Mouse (Mus musculus) erythroblast, embryonic 14.5 days (primary cell): ENCODE results near the gene Wwox. TPM values are rescaled to one million over a fixed set of nuclear protein-coding genes. Genes with fewer than 3 reads are reported as not detected.

Source experiments
- H3K27me3 ChIP-seq: 2 replicates; pipeline ENCODE4 v1.6.1; 2012; ENCODE audit warnings: inconsistent platforms; ENCODE audit not compliant: control insufficient read depth
- H3K36me3 ChIP-seq: 2 replicates; pipeline ENCODE4 v1.6.1; 2012; ENCODE audit warnings: mild to moderate bottlenecking, inconsistent platforms; ENCODE audit not compliant: control insufficient read depth
- H3K4me1 ChIP-seq: 2 replicates; pipeline ENCODE4 v1.6.1; 2012; ENCODE audit warnings: inconsistent platforms; ENCODE audit not compliant: control insufficient read depth
- H3K4me3 ChIP-seq: replicated peaks from 2 replicates; pipeline ENCODE3; 2012; ENCODE audit warnings: moderate library complexity, mild to moderate bottlenecking, inconsistent platforms
- H3K9me3 ChIP-seq: 2 replicates; pipeline ENCODE4 v1.6.1; 2012; ENCODE audit warnings: low read length, inconsistent platforms, mixed read lengths; ENCODE audit not compliant: control insufficient read depth
- GATA1 ChIP-seq: IDR thresholded peaks from 2 replicates; pipeline ENCODE4 v1.6.1; 2012; ENCODE audit warnings: low read length, inconsistent platforms, mixed read lengths
- TAL1 ChIP-seq: IDR thresholded peaks from 3 replicates; pipeline ENCODE4 v1.6.1; 2012; ENCODE audit warnings: low read length, inconsistent platforms, mixed read lengths
- polyA plus RNA-seq: library from polyadenylated mRNA; stranded (reverse); fragments of >175 nt; gene quantifications from 2 replicates; pipeline ENCODE4 v1.2.3, GENCODE M21; 2012

Gene Wwox
- polyA plus RNA-seq, 1 experiment: 0.18 TPM

- H3K27me3 ChIP-seq: no peaks in the 10 kb centered on the region
- H3K4me3 ChIP-seq: no peak overlapping the region
- no peak for TF ChIP-seq GATA1
- no peak for TF ChIP-seq TAL1
- no peaks in the 10 kb centered on the region for H3K4me1 ChIP-seq
- no peaks in the 10 kb centered on the region for H3K9me3 ChIP-seq
- H3K36me3 ChIP-seq: no peaks in the 10 kb centered on the region
These were observed 187.4 kb downstream of the Wwox start for GRCm38 (mm10) chr8:114626897-114627296.

GRCm38 (mm10) chr8:114629719-114630118 is 190.3 kb downstream of the Wwox start:
- TF ChIP-seq TAL1 (no peak), GATA1 (no peak)
- no peak overlapping the region for H3K4me3 ChIP-seq
- no peaks in the 10 kb centered on the region for H3K9me3 ChIP-seq
- no peaks in the 10 kb centered on the region for H3K4me1 ChIP-seq
- no peaks in the 10 kb centered on the region for H3K27me3 ChIP-seq
- H3K36me3 ChIP-seq: no peaks in the 10 kb centered on the region

- H3K36me3 ChIP-seq: no peaks in the 10 kb centered on the region
- H3K4me3 ChIP-seq: no peak overlapping the region
- no peak for TF ChIP-seq TAL1
- no peak for TF ChIP-seq GATA1
- H3K4me1 ChIP-seq: no peaks in the 10 kb centered on the region
- H3K9me3 ChIP-seq: no peaks in the 10 kb centered on the region
- H3K27me3 ChIP-seq: no peaks in the 10 kb centered on the region
These were observed 191.6 kb downstream of the Wwox start for GRCm38 (mm10) chr8:114631087-114631486.

- no peaks in the 10 kb centered on the region for H3K4me1 ChIP-seq
- no peaks in the 10 kb centered on the region for H3K9me3 ChIP-seq
- H3K4me3 ChIP-seq: no peak overlapping the region
- H3K36me3 ChIP-seq: no peaks in the 10 kb centered on the region
- TF ChIP-seq TAL1 (no peak), GATA1 (no peak)
- H3K27me3 ChIP-seq: no peaks in the 10 kb centered on the region
These were observed 194.7 kb downstream of the Wwox start for GRCm38 (mm10) chr8:114634151-114634550.

GRCm38 (mm10) chr8:114634669-114635410 is 195.4 kb downstream of the Wwox start:
- H3K4me3 ChIP-seq: no peak overlapping the region
- TF ChIP-seq TAL1: no peak
- TF ChIP-seq GATA1: no peak
- H3K36me3 ChIP-seq: no peaks in the 10 kb centered on the region
- no peaks in the 10 kb centered on the region for H3K9me3 ChIP-seq
- H3K4me1 ChIP-seq: no peaks in the 10 kb centered on the region
- no peaks in the 10 kb centered on the region for H3K27me3 ChIP-seq

GRCm38 (mm10) chr8:114636376-114636775 is 196.9 kb downstream of the Wwox start:
- Histone ChIP-seq H3K36me3 (no peaks in the 10 kb centered on the region), H3K9me3 (no peaks in the 10 kb centered on the region), H3K27me3 (no peaks in the 10 kb centered on the region), H3K4me3 (no peak overlapping the region), H3K4me1 (no peaks in the 10 kb centered on the region)
- no peak for TF ChIP-seq GATA1
- TF ChIP-seq TAL1: no peak

- no peaks in the 10 kb centered on the region for H3K36me3 ChIP-seq
- no peaks in the 10 kb centered on the region for H3K9me3 ChIP-seq
- H3K27me3 ChIP-seq: no peaks in the 10 kb centered on the region
- no peak overlapping the region for H3K4me3 ChIP-seq
- TF ChIP-seq TAL1 (no peak), GATA1 (no peak)
- no peaks in the 10 kb centered on the region for H3K4me1 ChIP-seq
These were observed 202.4 kb downstream of the Wwox start for GRCm38 (mm10) chr8:114641809-114642208.

GRCm38 (mm10) chr8:114650789-114651188 is 211.3 kb downstream of the Wwox start:
- Histone ChIP-seq H3K4me1 (no peaks in the 10 kb centered on the region), H3K4me3 (no peak overlapping the region), H3K36me3 (no peaks in the 10 kb centered on the region), H3K27me3 (no peaks in the 10 kb centered on the region), H3K9me3 (no peaks in the 10 kb centered on the region)
- no peak for TF ChIP-seq GATA1
- TF ChIP-seq TAL1: no peak

- TF ChIP-seq TAL1 (no peak), GATA1 (no peak)
- no peaks in the 10 kb centered on the region; the same call in 1 of the 2 replicates for H3K9me3 ChIP-seq
- H3K27me3 ChIP-seq: no peaks in the 10 kb centered on the region
- no peak overlapping the region for H3K4me3 ChIP-seq
- H3K4me1 ChIP-seq: no peaks in the 10 kb centered on the region
- no peaks in the 10 kb centered on the region for H3K36me3 ChIP-seq
These were observed 218.3 kb downstream of the Wwox start for GRCm38 (mm10) chr8:114657789-114658188.

GRCm38 (mm10) chr8:114658475-114658874 is 219.0 kb downstream of the Wwox start:
- no peaks in the 10 kb centered on the region for H3K27me3 ChIP-seq
- H3K36me3 ChIP-seq: no peaks in the 10 kb centered on the region
- H3K9me3 ChIP-seq: no peaks in the 10 kb centered on the region; the same call in 1 of the 2 replicates
- no peak for TF ChIP-seq GATA1
- no peak for TF ChIP-seq TAL1
- no peak overlapping the region for H3K4me3 ChIP-seq
- H3K4me1 ChIP-seq: no peaks in the 10 kb centered on the region
